In genomic region chr17:51219897-51220296, GRCm38 (mm10) we compare ENCODE assay signal across 24 mouse cellular contexts. TPM values are rescaled to one million over a fixed set of nuclear protein-coding genes. Genes with fewer than 3 reads are reported as not detected.
DNase-seq lines count a peak whose midpoint lies in the region; ATAC-seq and TF ChIP-seq lines count a peak whose summit lies in the region.
"Had no signal": no experiment of that assay in that cellular context is flagged by ENCODE, and none has a peak within 500 bp of the region (broad histone marks: within the 10 kb centered on the region; RNA-seq: fewer than 3 reads in every experiment).

No protein-coding gene starts in this region.

- ATAC-seq in neural tube, embryonic 15.5 days (ENCODE audit: low FRiP score): no peak
- ATAC-seq: forebrain, embryonic 16.5 days; intestine, embryonic 16.5 days had no signal

- TF ChIP-seq EP300 in CH12.LX (IDR thresholded peaks at IDR 0.05; ENCODE audit: low read length): peak; percentile 82

- H3K36me3 ChIP-seq in CH12.LX (replicated peaks in 1 of 2; ENCODE audit: control insufficient read depth in 1 of 2, insufficient read depth in 1 of 2, low read length in 1 of 2): no peaks in the 10 kb centered on the region
- H3K36me3 ChIP-seq in macrophage (ENCODE audit: inconsistent target): no peaks in the 10 kb centered on the region
- no peaks in the 10 kb centered on the region for H3K36me3 ChIP-seq in splenic B cell, adult 2 months (ENCODE audit: control insufficient read depth, insufficient read depth, low read length, poor library complexity, severe bottlenecking)
- H3K36me3 ChIP-seq in neural tube, embryonic 15.5 days: no peaks in the 10 kb centered on the region
- H3K36me3 ChIP-seq: hindbrain, embryonic 13.5 days; liver, embryonic 15.5 days had no signal

- no peaks in the 10 kb centered on the region for H3K27me3 ChIP-seq in CH12.LX (replicated peaks)
- no peaks in the 10 kb centered on the region for H3K27me3 ChIP-seq in splenic B cell, adult 2 months (ENCODE audit: control insufficient read depth, insufficient read depth, low read length, poor library complexity, severe bottlenecking)
- H3K27me3 ChIP-seq in neural tube, embryonic 15.5 days (replicated peaks): no peaks in the 10 kb centered on the region
- H3K27me3 ChIP-seq: hindbrain, embryonic 13.5 days; liver, embryonic 15.5 days had no signal

- TF ChIP-seq CTCF in CH12.LX (conservative IDR thresholded peaks at IDR 0.05 in 1 of 2, IDR thresholded peaks at IDR 0.05 in 1 of 2; ENCODE audit: low read depth in 2 of 2, low read length in 2 of 2): no peak

- H3K27ac ChIP-seq in CH12.LX (ENCODE audit: insufficient read depth, low read depth) (no peak overlapping the region), macrophage (peak overlapping the region; percentile 55)
- H3K27ac ChIP-seq in neural tube, embryonic 15.5 days (replicated peaks): no peak overlapping the region
- H3K27ac ChIP-seq: gastrocnemius, adult 2 months; hindbrain, embryonic 13.5 days; liver, embryonic 15.5 days had no signal

- H3K4me3 ChIP-seq in CH12.LX (replicated peaks in 1 of 3; ENCODE audit: low read depth in 2 of 3, low read length in 2 of 3, poor library complexity in 1 of 3) (no peak overlapping the region), macrophage (ENCODE audit: inconsistent target) (no peak overlapping the region)
- no peak overlapping the region for H3K4me3 ChIP-seq in neural tube, embryonic 15.5 days (replicated peaks)
- H3K4me3 ChIP-seq: erythroblast, embryonic 14.5 days; gastrocnemius, adult 2 months; hindbrain, embryonic 13.5 days; liver, embryonic 15.5 days had no signal

- H3K4me2 ChIP-seq in CH12.LX (ENCODE audit: insufficient read depth, low read depth, poor library complexity, severe bottlenecking): peak overlapping the region; percentile 50
- H3K4me2 ChIP-seq in neural tube, embryonic 15.5 days: no peak overlapping the region
- H3K4me2 ChIP-seq: hindbrain, embryonic 13.5 days; liver, embryonic 15.5 days had no signal

- H3K79me2 ChIP-seq in CH12.LX (replicated peaks; ENCODE audit: control insufficient read depth, extremely low read depth, insufficient read depth, poor library complexity, severe bottlenecking) (no peaks in the 10 kb centered on the region), macrophage (ENCODE audit: inconsistent target) (no peaks in the 10 kb centered on the region)

- in situ Hi-C loops in CH12.LX (cut with MboI; ENCODE audit: low pct_ligation_motif_present, low pct_unique_long_range_greater_than_20kb, low sequenced_read_pairs): no loop called here

- peak; percentile 12 for DNase-seq in lung, postnatal 25 days (ENCODE audit: low spot score)
- DNase-seq in lung, adult 18-20 months: no peak
- DNase-seq in CH12.LX (ENCODE audit: extremely low read depth): peak; percentile 49
- peak; percentile 73 for DNase-seq in splenic B cell, adult 2 months (ENCODE audit: low read depth, low spot score)
- DNase-seq in layer of hippocampus, adult 11-12 months (ENCODE audit: low spot score): no peak
- DNase-seq: adrenal gland, adult 8-10 months; cerebellum, adult 11-12 months; cerebellum, adult 9-11 months; gastrocnemius, adult 2 months; heart, postnatal 14 days; kidney, adult 9 months; kidney, postnatal 10 days; layer of hippocampus, adult 9-11 months; liver; lung, postnatal 10 days; midbrain, embryonic 14.5 days; right cerebral cortex, adult 18-20 months had no signal

- no peaks in the 10 kb centered on the region for H3K9me3 ChIP-seq in CH12.LX (replicated peaks; ENCODE audit: low read length)
- H3K9me3 ChIP-seq in neural tube, embryonic 15.5 days (replicated peaks): no peaks in the 10 kb centered on the region
- H3K9me3 ChIP-seq: hindbrain, embryonic 13.5 days; liver, embryonic 15.5 days had no signal

- no peak overlapping the region for H3K9ac ChIP-seq in CH12.LX (ENCODE audit: insufficient read depth, low read depth)
- no peak overlapping the region for H3K9ac ChIP-seq in neural tube, embryonic 15.5 days (replicated peaks)
- H3K9ac ChIP-seq: hindbrain, embryonic 13.5 days; liver, embryonic 15.5 days had no signal

- 30% methylated on average over 3 of the region's 3 CpGs for WGBS in macrophage (ENCODE audit: missing documents)
- 91% methylated on average over 3 of the region's 3 CpGs for WGBS in neural tube, embryonic 15.5 days

- dilution Hi-C loops in CH12.LX (cut with MboI; ENCODE audit: extremely low pct_ligation_motif_present, extremely low pct_unique_long_range_greater_than_20kb, low sequenced_read_pairs): no loop called here

- no peak for TF ChIP-seq RAD21 in CH12.LX (IDR thresholded peaks at IDR 0.05; ENCODE audit: low read depth, low read length)

- peaks cover 8 to 25% of the 10 kb centered on the region in 2 experiments; a peak in 3 of 4 replicates for H3K4me1 ChIP-seq in CH12.LX (ENCODE audit: control insufficient read depth in 1 of 2, insufficient read depth in 2 of 2)
- no peaks in the 10 kb centered on the region for H3K4me1 ChIP-seq in neural tube, embryonic 15.5 days
- H3K4me1 ChIP-seq: liver, embryonic 15.5 days had no signal

- TF ChIP-seq POLR2A in CH12.LX (IDR thresholded peaks at IDR 0.05; ENCODE audit: low read depth, low read length): no peak

TF ChIP-seq in CH12.LX, 34 proteins besides CTCF, POLR2A, EP300 and RAD21:
- no peak for TF ChIP-seq POLR2AphosphoS2 (IDR thresholded peaks at IDR 0.05; ENCODE audit: low read depth, low read length)
- no peak for TF ChIP-seq SMC3 (IDR thresholded peaks at IDR 0.05; ENCODE audit: low read depth, low read length)
- TF ChIP-seq IRF4 (IDR thresholded peaks at IDR 0.05; ENCODE audit: low read depth, low read length): peak; percentile 78
- no peak for TF ChIP-seq CHD1 (IDR thresholded peaks at IDR 0.05; ENCODE audit: low read depth, low read length)
- no peak for TF ChIP-seq GABPA (IDR thresholded peaks at IDR 0.05; ENCODE audit: insufficient replicate concordance, low read depth, low read length)
- TF ChIP-seq KAT2A (IDR thresholded peaks at IDR 0.05; ENCODE audit: insufficient replicate concordance, low read length): no peak
- no peak for TF ChIP-seq USF2 (conservative IDR thresholded peaks at IDR 0.05; ENCODE audit: low read depth, low read length)
- no peak for TF ChIP-seq JUN (IDR thresholded peaks at IDR 0.05; ENCODE audit: insufficient read depth, low read depth, low read length)
- no peak for TF ChIP-seq CHD2 (IDR thresholded peaks at IDR 0.05; ENCODE audit: low read length)

RNA-seq across cellular contexts. Expression of gene Tbc1d5, which starts 40.7 kb away (rescaled TPM):
- total RNA-seq in CH12.LX (2012; rRNA removed) (7.3 and 7.7 TPM in 2 replicates), CH12.LX (2014; rRNA removed) (5.9 and 6.6 TPM in 2 replicates)
- polyA plus RNA-seq in CH12.LX (2012; ENCODE audit: insufficient read length, low read depth) (13.9 and 15.6 TPM in 2 replicates), macrophage (2018) (29.9 to 49.6 TPM (median 30.8 TPM) in 3 replicates)
- 100 to 1,000 TPM in 24 of 26 experiments, 10 to 100 TPM in 2; 61.8 to 223 (median 155) TPM for total RNA-seq in macrophage (2018; cell fraction: chromatin; rRNA removed)
- 10 to 100 TPM; 27.4 to 46.7 (median 35.2) TPM for total RNA-seq in macrophage (2018; cell fraction: cytosol; rRNA removed)
- total RNA-seq in macrophage (2018; cell fraction: nucleus; rRNA removed): 100 to 1,000 TPM in 12 of 26 experiments, 10 to 100 TPM in 14; 35.4 to 160 (median 90.7) TPM
- polyA plus RNA-seq in neural tube, embryonic 15.5 days (2015; fragmentation: Nextera tagmentation; extraction: Ambion mirVana): 8.8 and 9.9 TPM in 2 replicates

Comparison
In these comparisons a context has a peak if more than half of its experiments do, and no peak if none do; other contexts are left out.
1. DNase-seq: peak in lung, postnatal 25 days (single experiment), CH12.LX (single experiment) and splenic B cell, adult 2 months (single experiment); none in lung, adult 18-20 months (0 of 2) and layer of hippocampus, adult 11-12 months (single experiment).